Mouse (Mus musculus) hindbrain, postnatal 0 days (tissue): ENCODE results near the gene A930018P22Rik. TPM values are rescaled to one million over a fixed set of nuclear protein-coding genes. Genes with fewer than 3 reads are reported as not detected.

Experiments
- ATAC-seq: fragments of 200-750 bp; cut with Nextera tagmentation; 2 replicates; pipeline ENCODE4 v1.8.0; 2017; ENCODE audit warnings: mild to moderate bottlenecking, moderate TSS enrichment, moderate library complexity
- DNase-seq: peaks from one replicate; pipeline ENCODE4 v3.0.0-alpha.2; 2015; ENCODE audit warnings: low spot score
- H3K27ac ChIP-seq: fragments of 300-500 bp; sonication (generic); 2 replicates; pipeline ENCODE4 v1.5.1; 2014; ENCODE audit warnings: mild to moderate bottlenecking
- H3K27me3 ChIP-seq: fragments of 300-500 bp; sonication (generic); 2 replicates; pipeline ENCODE4 v1.6.1; 2014; ENCODE audit warnings: low read length, mixed read lengths; ENCODE audit not compliant: insufficient read depth
- H3K36me3 ChIP-seq: fragments of 300-500 bp; sonication (generic); 2 replicates; pipeline ENCODE4 v1.6.1; 2014; ENCODE audit warnings: low read length, mixed read lengths; ENCODE audit not compliant: insufficient read depth
- H3K4me1 ChIP-seq: fragments of 300-500 bp; sonication (generic); 2 replicates; pipeline ENCODE4 v1.6.1; 2014; ENCODE audit warnings: antibody characterized with exemption, low read length, mixed read lengths; ENCODE audit not compliant: insufficient read depth
- H3K4me2 ChIP-seq: fragments of 300-500 bp; sonication (generic); 2 replicates; pipeline ENCODE4 v1.6.1; 2014; ENCODE audit warnings: low read depth, mild to moderate bottlenecking, low read length, moderate library complexity, mixed read lengths
- H3K4me3 ChIP-seq: fragments of 300-500 bp; sonication (generic); 2 replicates; pipeline ENCODE4 v1.5.1; 2014; ENCODE audit warnings: low read length
- H3K9ac ChIP-seq: fragments of 300-500 bp; sonication (generic); replicated peaks from 2 replicates; pipeline ENCODE4 v1.6.1; 2014; ENCODE audit warnings: mild to moderate bottlenecking, low read length, moderate library complexity, mixed read lengths
- H3K9me3 ChIP-seq: fragments of 300-500 bp; sonication (generic); 2 replicates; pipeline ENCODE4 v1.6.1; 2016; ENCODE audit warnings: low read length, mixed read lengths
- CTCF ChIP-seq: IDR thresholded peaks from 2 replicates; pipeline ENCODE4 v1.5.1; 2016; ENCODE audit warnings: antibody characterized with exemption, control low read depth, low read depth
- WGBS: fragments of 180-500 bp; shearing (Covaris S2); extraction: QIAGEN DNeasy Blood & Tissue Kit; methylation state at CpG from one replicate; pipeline ENCODE4 v1.1.7; 2014; 5-methylcytosine and 5-hydroxymethylcytosine counted together
- polyA plus RNA-seq: library from polyadenylated mRNA; unstranded; fragments of >200 nt; fragmentation: Nextera tagmentation; extraction: Ambion mirVana; gene quantifications from 2 replicates; pipeline ENCODE4 v1.2.1, GENCODE M21; 2015
- total RNA-seq: library from RNA; depleted of rRNA; stranded (reverse); fragments of >200 nt; gene quantifications from 2 replicates; pipeline ENCODE4 v1.2.3, GENCODE M21; 2014

Gene A930018P22Rik
- total and polyA plus RNA-seq, 2 experiments from 2014 or later, result 0.31 TPM; not detected in 1

DNA sequence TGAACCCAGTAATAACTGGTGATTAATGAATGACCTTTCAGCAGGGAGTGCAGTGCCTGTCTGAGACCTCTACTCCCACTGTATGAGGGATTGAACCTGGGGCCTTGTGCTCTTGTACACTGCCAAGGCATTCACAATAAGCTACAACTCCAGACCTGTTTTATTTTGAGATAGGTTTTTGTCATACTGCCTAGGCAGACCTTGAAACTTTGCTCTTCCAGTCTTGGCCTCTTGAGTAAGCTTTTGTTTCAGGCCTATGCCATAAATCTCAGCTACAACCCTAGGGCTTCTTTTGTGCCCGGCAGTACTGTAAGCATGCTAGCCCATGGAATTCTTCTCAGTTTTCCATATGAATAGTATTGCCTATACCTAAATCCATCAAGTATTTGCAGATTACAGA is 3.5 kb upstream of the A930018P22Rik start:
- TF ChIP-seq CTCF, result no peak
- no peak overlapping the region for H3K4me2 ChIP-seq
- H3K36me3 ChIP-seq, result no peaks in the 10 kb centered on the region
- no peaks in the 10 kb centered on the region for H3K4me1 ChIP-seq
- 60% methylated on average over 1 of the region's 1 CpGs for WGBS
- H3K27ac ChIP-seq, result no peak overlapping the region
- DNase-seq (no peak), ATAC-seq (no peak)
- no peak overlapping the region for H3K4me3 ChIP-seq
- no peaks in the 10 kb centered on the region for H3K27me3 ChIP-seq
- no peak overlapping the region for H3K9ac ChIP-seq
- no peaks in the 10 kb centered on the region for H3K9me3 ChIP-seq

DNA sequence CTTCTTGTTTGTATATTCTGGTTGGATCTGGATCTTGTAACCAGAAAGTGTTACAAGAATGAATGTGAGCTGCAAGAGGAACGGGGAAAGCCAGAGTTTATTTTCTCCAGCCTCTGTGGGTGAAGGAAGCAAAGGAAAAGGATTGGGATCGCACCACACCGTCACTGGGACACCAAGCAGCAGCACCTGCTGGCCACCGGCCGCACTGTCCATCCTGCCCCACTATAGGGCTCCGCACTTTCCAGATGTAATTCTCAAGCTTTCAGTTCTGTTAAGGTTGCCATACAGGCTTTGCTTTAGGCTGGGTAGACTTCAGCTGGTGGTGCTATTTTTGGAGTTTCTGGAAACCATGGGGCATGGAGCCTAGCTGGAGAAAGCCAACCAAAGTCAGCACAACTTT is 2.3 kb upstream of the A930018P22Rik start:
- peak; percentile 29; the same call in 1 of the 2 replicates for TF ChIP-seq CTCF
- ATAC-seq (no peak), DNase-seq (no peak)
- no peak overlapping the region for H3K4me2 ChIP-seq
- no peak overlapping the region for H3K9ac ChIP-seq
- no peaks in the 10 kb centered on the region for H3K9me3 ChIP-seq
- H3K4me3 ChIP-seq, result no peak overlapping the region
- H3K4me1 ChIP-seq, result no peaks in the 10 kb centered on the region
- no peaks in the 10 kb centered on the region for H3K36me3 ChIP-seq
- no peaks in the 10 kb centered on the region for H3K27me3 ChIP-seq
- WGBS, result 58% methylated on average over 6 of the region's 6 CpGs
- H3K27ac ChIP-seq, result no peak overlapping the region

DNA sequence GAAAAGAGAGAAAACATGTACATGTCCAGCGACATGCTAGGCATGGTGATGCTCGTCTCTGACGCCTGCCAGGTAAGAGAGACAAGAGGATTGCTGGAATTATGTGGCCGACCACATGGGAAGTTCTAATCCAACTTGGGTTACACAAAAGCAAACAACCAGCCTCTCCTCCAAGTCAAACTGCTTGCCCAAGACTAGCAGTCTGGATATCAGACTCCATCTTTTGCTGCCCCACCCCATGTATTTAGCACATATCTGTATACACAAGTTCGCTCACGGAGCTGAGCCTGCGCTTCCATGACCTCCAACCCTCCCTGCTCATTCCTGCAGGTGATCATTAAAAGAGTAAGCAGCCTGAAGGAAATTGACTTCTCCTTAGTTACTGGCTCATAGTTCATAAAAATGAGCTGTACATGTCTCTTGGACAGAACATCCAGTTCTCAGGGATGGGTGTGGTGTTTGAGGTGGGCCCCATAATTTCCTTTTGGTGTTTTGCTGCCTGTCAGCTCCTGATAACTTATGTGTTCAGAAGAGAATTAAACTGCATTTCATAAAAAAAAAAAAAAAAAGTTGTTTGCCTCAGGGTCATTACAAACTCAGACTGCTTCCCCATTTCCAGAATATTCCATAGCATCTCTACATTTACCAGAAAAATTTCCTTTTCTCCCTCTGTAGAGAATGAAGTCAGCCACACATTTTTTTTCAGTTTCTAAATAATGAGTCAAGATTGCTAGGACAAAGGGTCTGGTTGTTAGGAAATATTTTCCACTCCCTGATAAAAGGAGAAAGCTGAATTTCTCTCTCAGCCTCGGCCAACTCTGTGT is 676 bp upstream of the A930018P22Rik start:
- H3K4me2 ChIP-seq, result peak overlapping the region; percentile 89
- ATAC-seq, result no peak
- H3K27ac ChIP-seq, result 0 out of 2 replicates have a peak overlapping the region, but pooled peaks have one; percentile 56

DNA sequence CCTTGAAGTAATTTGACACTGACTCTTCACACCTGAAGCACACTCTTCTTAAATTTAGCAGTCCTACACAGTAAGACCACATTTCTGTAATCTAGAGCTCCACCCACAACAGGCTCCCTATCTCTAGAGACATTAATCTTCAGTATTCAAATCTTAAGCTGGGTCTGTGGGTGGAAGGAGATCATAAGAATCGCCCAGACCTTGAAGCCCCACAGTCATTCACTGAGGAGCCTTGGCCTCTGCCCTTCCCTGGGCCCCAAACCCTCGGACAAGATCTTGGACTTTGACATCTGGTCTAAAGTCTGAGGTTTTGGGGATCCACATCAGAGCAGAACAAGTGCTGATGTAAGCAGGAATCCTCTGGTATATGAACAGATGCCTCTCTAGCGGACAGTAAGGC is 971 bp downstream of the A930018P22Rik start:
- H3K4me1 ChIP-seq, result no peaks in the 10 kb centered on the region
- no peak for TF ChIP-seq CTCF
- no peak overlapping the region for H3K27ac ChIP-seq
- no peaks in the 10 kb centered on the region for H3K9me3 ChIP-seq
- DNase-seq, result no peak
- H3K4me2 ChIP-seq, result 0 out of 2 replicates have a peak overlapping the region, but pooled peaks have one; percentile 89
- no peak for ATAC-seq
- no peak overlapping the region for H3K9ac ChIP-seq
- peak overlapping the region; percentile 82; the same call in 1 of the 2 replicates for H3K4me3 ChIP-seq
- 52% methylated on average over 3 of the region's 3 CpGs for WGBS
- no peaks in the 10 kb centered on the region for H3K27me3 ChIP-seq
- no peaks in the 10 kb centered on the region for H3K36me3 ChIP-seq

More for the DNA sequence above, 676 bp upstream of the A930018P22Rik start:
- 82% methylated on average over 8 of the region's 8 CpGs for WGBS
- Histone ChIP-seq H3K27me3 (no peaks in the 10 kb centered on the region), H3K36me3 (no peaks in the 10 kb centered on the region), H3K9ac (peak overlapping the region; percentile 61), H3K9me3 (no peaks in the 10 kb centered on the region), H3K4me1 (no peaks in the 10 kb centered on the region), H3K4me3 (peak overlapping the region; percentile 82)
- no peak for TF ChIP-seq CTCF
- DNase-seq, result no peak

DNA sequence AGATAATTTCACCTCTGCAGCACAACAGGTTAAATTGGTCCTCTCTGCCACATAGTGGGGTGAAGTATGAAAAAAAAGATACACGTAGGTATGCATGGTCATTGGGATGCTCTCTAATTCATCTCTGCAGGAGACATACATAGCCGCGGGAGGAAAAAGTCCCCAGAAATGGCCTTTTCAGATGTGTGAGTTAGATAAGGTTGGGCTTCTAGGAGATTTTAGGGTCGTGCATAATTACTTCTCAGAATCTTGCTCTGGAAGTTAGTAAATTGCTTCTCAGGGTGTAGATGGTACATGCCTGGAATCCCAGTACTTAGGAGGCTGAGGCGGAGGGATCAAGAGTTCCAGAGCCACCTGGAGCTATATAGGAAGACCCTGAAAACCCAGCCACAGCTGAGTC is 1.5 kb downstream of the A930018P22Rik start:
- H3K4me1 ChIP-seq, result no peaks in the 10 kb centered on the region
- 82% methylated on average over 5 of the region's 5 CpGs for WGBS
- no peaks in the 10 kb centered on the region for H3K9me3 ChIP-seq
- H3K27me3 ChIP-seq, result no peaks in the 10 kb centered on the region
- no peak overlapping the region for H3K4me3 ChIP-seq
- no peaks in the 10 kb centered on the region for H3K36me3 ChIP-seq
- no peak for TF ChIP-seq CTCF
- DNase-seq, result no peak
- no peak for ATAC-seq
- H3K27ac ChIP-seq, result no peak overlapping the region
- no peak overlapping the region for H3K9ac ChIP-seq
- H3K4me2 ChIP-seq, result no peak overlapping the region

DNA sequence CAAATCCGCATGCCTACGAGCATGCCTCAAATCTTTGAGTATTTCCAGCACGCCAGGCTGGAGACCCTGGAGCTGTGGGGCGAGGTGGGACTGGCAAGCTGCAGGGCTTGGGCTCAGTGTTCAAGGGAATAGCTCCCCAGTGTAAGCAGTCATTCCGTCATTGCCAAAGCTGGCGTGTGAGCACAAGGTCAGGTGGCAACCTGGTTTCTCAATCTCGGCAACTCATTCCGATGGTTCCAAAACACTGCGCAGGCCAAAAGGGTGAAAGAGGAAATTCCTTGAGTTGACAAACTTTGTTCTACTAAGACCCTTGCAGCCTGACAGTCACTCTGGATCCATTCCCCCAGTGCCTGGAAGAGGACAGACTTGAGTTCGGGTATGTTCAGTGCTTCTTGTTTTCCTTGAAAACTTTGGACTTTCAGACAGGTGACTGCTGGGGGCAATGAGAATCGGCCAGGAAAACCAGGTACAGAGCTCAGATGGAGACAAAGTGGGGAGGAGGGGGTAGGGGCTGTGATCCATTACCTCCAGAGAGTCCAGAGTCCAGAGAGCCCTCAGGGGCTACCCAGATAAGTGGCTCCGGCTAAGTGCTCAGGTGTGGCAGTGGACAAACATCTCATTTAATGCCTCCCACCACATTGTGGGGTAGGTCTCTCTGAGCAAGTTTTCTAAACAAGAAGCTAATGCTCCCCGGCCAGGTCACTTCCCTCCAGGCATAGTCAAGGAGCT is 6.4 kb downstream of the A930018P22Rik start:
- ATAC-seq, result no peak
- DNase-seq, result no peak
- Histone ChIP-seq H3K4me2 (no peak overlapping the region), H3K27ac (no peak overlapping the region), H3K9me3 (no peaks in the 10 kb centered on the region), H3K36me3 (no peaks in the 10 kb centered on the region), H3K4me1 (no peaks in the 10 kb centered on the region), H3K27me3 (no peaks in the 10 kb centered on the region), H3K4me3 (no peak overlapping the region), H3K9ac (no peak overlapping the region)
- TF ChIP-seq CTCF, result no peak
- 89% methylated on average over 13 of the region's 13 CpGs for WGBS
